Mouse (Mus musculus) embryonic facial prominence, embryonic 13.5 days (tissue): ENCODE measurements around the gene Map3k21. TPM values are rescaled to one million over a fixed set of nuclear protein-coding genes. Genes with fewer than 3 reads are reported as not detected.

Experiments
- polyA plus RNA-seq: library from polyadenylated mRNA; unstranded; fragments of >200 nt; fragmentation: Nextera tagmentation; extraction: Ambion mirVana; gene quantifications from 2 replicates; pipeline ENCODE4 v1.2.1, GENCODE M21; 2015

Map3k21 gene
- polyA plus RNA-seq, 1 experiment from 2014 or later: 0.14 TPM

Other genes starting within 250 kb of the Map3k21 start
- gene Map10, start 240.6 kb upstream of the Map3k21 start, polyA plus RNA-seq: 5.7 and 6.6 TPM in 2 replicates
- 30.6 and 33.6 TPM in 2 replicates for gene Ntpcr, start 180.5 kb upstream of the Map3k21 start, polyA plus RNA-seq
- gene Pcnx2, start 12.1 kb upstream of the Map3k21 start, polyA plus RNA-seq: 0.17 and 0.37 TPM in 2 replicates
- 19.8 and 22.2 TPM in 2 replicates for gene Kcnk1, start 84.7 kb downstream of the Map3k21 start, polyA plus RNA-seq